Mouse (Mus musculus) macrophage (primary cell): ENCODE data around the gene Dyrk4. TPM values are rescaled to one million over a fixed set of nuclear protein-coding genes. Genes with fewer than 3 reads are reported as not detected.

ENCODE experiments used
- H3K27ac ChIP-seq: fragments of 350-480 bp; formaldehyde crosslinking; 2 replicates; pipeline ENCODE4 v1.9.0; 2021
- H3K36me3 ChIP-seq: fragments of 350-480 bp; formaldehyde crosslinking; 2 replicates; pipeline ENCODE4 v1.9.0; 2021; ENCODE audit errors: inconsistent target
- H3K4me3 ChIP-seq: fragments of 350-480 bp; formaldehyde crosslinking; 2 replicates; pipeline ENCODE4 v1.9.0; 2021; ENCODE audit errors: inconsistent target
- H3K79me2 ChIP-seq: fragments of 350-480 bp; formaldehyde crosslinking; 2 replicates; pipeline ENCODE4 v1.9.0; 2021; ENCODE audit errors: inconsistent target
- WGBS: methylation state at CpG from one replicate; pipeline ENCODE4 v1.1.7; 2026; ENCODE audit warnings: inconsistent platforms; ENCODE audit not compliant: missing documents; 5-methylcytosine and 5-hydroxymethylcytosine counted together
- polyA plus RNA-seq: library from polyadenylated mRNA; stranded (reverse); fragments of 250-400 nt; gene quantifications from 3 replicates; pipeline ENCODE4 v1.2.4, GENCODE M21; 2018; ENCODE audit warnings: inconsistent platforms
- total RNA-seq, 78 experiments: library from RNA; depleted of rRNA; stranded (reverse); fragments of 250-400 nt; gene quantifications; 1 replicate in 9 of 78; 2 replicates in 24 of 78; 3 replicates in 43 of 78; 4 replicates in 2 of 78; pipeline ENCODE4 v1.2.4; 2018; ENCODE audit warnings: inconsistent platforms in 56 of 78

Dyrk4 gene
- total RNA-seq (2018; cell fraction: chromatin; rRNA removed), result not detected
- not detected for total RNA-seq (2018; cell fraction: cytosol; rRNA removed)
- total RNA-seq (2018; cell fraction: nucleus; rRNA removed), result not detected
- polyA plus RNA-seq, result not detected in 3 replicates

GRCm38 (mm10) chr6:126921111-126921881, at the start of gene Dyrk4:
Gene Dyrk4 (minus strand): TSS chr6:126921839.
- H3K4me3 ChIP-seq, result no peak within 1 kb of the TSS
- 54% methylated on average over 20 of the region's 21 CpGs for WGBS
- H3K27ac ChIP-seq, result no peak within 1 kb of the TSS
- 0 out of 2 replicates have a peak, but pooled peaks cover 5% of the 10 kb centered on the region for H3K36me3 ChIP-seq
- no peaks in the 10 kb centered on the region for H3K79me2 ChIP-seq

- Histone ChIP-seq H3K36me3 (peaks cover 47% of the 10 kb centered on the region), H3K4me3 (no peak overlapping the region), H3K27ac (peak overlapping the region; percentile 13), H3K79me2 (no peaks in the 10 kb centered on the region)
- WGBS, result 79% methylated on average over 14 of the region's 14 CpGs
Measured at GRCm38 (mm10) chr6:126966241-126967026, 44.8 kb upstream of the Dyrk4 start.

- no peak overlapping the region for H3K4me3 ChIP-seq
- no peaks in the 10 kb centered on the region for H3K79me2 ChIP-seq
- peaks cover 51% of the 10 kb centered on the region for H3K36me3 ChIP-seq
- WGBS, result 97% methylated on average over 9 of the region's 9 CpGs
- no peak overlapping the region for H3K27ac ChIP-seq
Measured at GRCm38 (mm10) chr6:126963426-126963825, 41.8 kb upstream of the Dyrk4 start.

GRCm38 (mm10) chr6:126962709-126963108, 41.1 kb upstream of the Dyrk4 start:
- Histone ChIP-seq H3K4me3 (no peak overlapping the region), H3K27ac (no peak overlapping the region)
- 73% methylated on average over 5 of the region's 5 CpGs for WGBS

GRCm38 (mm10) chr6:126961371-126962018, 39.9 kb upstream of the Dyrk4 start:
- Histone ChIP-seq H3K4me3 (no peak overlapping the region), H3K27ac (no peak overlapping the region), H3K36me3 (peaks cover 55% of the 10 kb centered on the region), H3K79me2 (no peaks in the 10 kb centered on the region)
- 97% methylated on average over 8 of the region's 8 CpGs for WGBS

More at GRCm38 (mm10) chr6:126962709-126963108, 41.1 kb upstream of the Dyrk4 start:
- H3K79me2 ChIP-seq, result no peaks in the 10 kb centered on the region
- peaks cover 52% of the 10 kb centered on the region for H3K36me3 ChIP-seq

GRCm38 (mm10) chr6:126955734-126956133, 34.1 kb upstream of the Dyrk4 start:
- 8% methylated on average over 10 of the region's 10 CpGs for WGBS

GRCm38 (mm10) chr6:126948336-126948735, 26.7 kb upstream of the Dyrk4 start:
- WGBS, result 98% methylated on average over 4 of the region's 4 CpGs
- Histone ChIP-seq H3K79me2 (peaks cover 8% of the 10 kb centered on the region; the same call in 1 of the 2 replicates), H3K27ac (no peak overlapping the region), H3K4me3 (no peak overlapping the region), H3K36me3 (peaks cover 76% of the 10 kb centered on the region)

More at GRCm38 (mm10) chr6:126955734-126956133, 34.1 kb upstream of the Dyrk4 start:
- H3K4me3 ChIP-seq, result no peak overlapping the region
- no peak overlapping the region for H3K27ac ChIP-seq
- peaks cover 69% of the 10 kb centered on the region for H3K36me3 ChIP-seq
- no peaks in the 10 kb centered on the region for H3K79me2 ChIP-seq

GRCm38 (mm10) chr6:126940451-126940850, 18.8 kb upstream of the Dyrk4 start:
- Histone ChIP-seq H3K4me3 (peak overlapping the region; percentile 69), H3K36me3 (peaks cover 33% of the 10 kb centered on the region), H3K79me2 (peaks cover 64% of the 10 kb centered on the region), H3K27ac (peak overlapping the region; percentile 89)
- WGBS, result 0% methylated on average over 5 of the region's 5 CpGs

- under 1% methylated on average over 33 of the region's 33 CpGs for WGBS
- Histone ChIP-seq H3K4me3 (peak within 1 kb of the TSS; percentile 75), H3K36me3 (peaks cover 25% of the 10 kb centered on the region), H3K27ac (peak within 1 kb of the TSS; percentile 89), H3K79me2 (peaks cover 64% of the 10 kb centered on the region)
Measured at GRCm38 (mm10) chr6:126939487-126940171, 18.0 kb upstream of the Dyrk4 start, which contains the start of the genes Rad51ap1 and D6Wsu163e. Gene Rad51ap1 (minus strand): TSS chr6:126939587. Gene D6Wsu163e (plus strand): TSS chr6:126939962.

- Histone ChIP-seq H3K36me3 (peaks cover 18% of the 10 kb centered on the region), H3K79me2 (peaks cover 63% of the 10 kb centered on the region), H3K4me3 (peak overlapping the region; percentile 75), H3K27ac (peak overlapping the region; percentile 32)
- 0% methylated on average over 30 of the region's 31 CpGs for WGBS
Measured at GRCm38 (mm10) chr6:126938853-126939486, 17.3 kb upstream of the Dyrk4 start.

GRCm38 (mm10) chr6:126938047-126938446, 16.4 kb upstream of the Dyrk4 start:
- H3K27ac ChIP-seq, result no peak overlapping the region
- H3K4me3 ChIP-seq, result peak overlapping the region; percentile 75
- peaks cover 54% of the 10 kb centered on the region for H3K79me2 ChIP-seq
- peaks cover 10% of the 10 kb centered on the region for H3K36me3 ChIP-seq
- 100% methylated on average over 2 of the region's 2 CpGs for WGBS

GRCm38 (mm10) chr6:126932896-126933295, 11.3 kb upstream of the Dyrk4 start:
- WGBS, result 100% methylated on average over 2 of the region's 2 CpGs
- Histone ChIP-seq H3K27ac (no peak overlapping the region), H3K79me2 (peaks cover 23% of the 10 kb centered on the region), H3K36me3 (no peaks in the 10 kb centered on the region), H3K4me3 (no peak overlapping the region)

GRCm38 (mm10) chr6:126914928-126915327, 6.7 kb downstream of the Dyrk4 start:
- 84% methylated on average over 5 of the region's 5 CpGs for WGBS
- Histone ChIP-seq H3K79me2 (no peaks in the 10 kb centered on the region), H3K4me3 (no peak overlapping the region), H3K27ac (no peak overlapping the region), H3K36me3 (no peaks in the 10 kb centered on the region)
